Mouse (Mus musculus): ENCODE measurements at regions not wholly inside any gene's neighbourhood (a gene's known extent, or its start where the extent isn't known, plus 50 kb on each side); places are given as distances from the start of the nearest gene placed in this dataset.

DNA sequence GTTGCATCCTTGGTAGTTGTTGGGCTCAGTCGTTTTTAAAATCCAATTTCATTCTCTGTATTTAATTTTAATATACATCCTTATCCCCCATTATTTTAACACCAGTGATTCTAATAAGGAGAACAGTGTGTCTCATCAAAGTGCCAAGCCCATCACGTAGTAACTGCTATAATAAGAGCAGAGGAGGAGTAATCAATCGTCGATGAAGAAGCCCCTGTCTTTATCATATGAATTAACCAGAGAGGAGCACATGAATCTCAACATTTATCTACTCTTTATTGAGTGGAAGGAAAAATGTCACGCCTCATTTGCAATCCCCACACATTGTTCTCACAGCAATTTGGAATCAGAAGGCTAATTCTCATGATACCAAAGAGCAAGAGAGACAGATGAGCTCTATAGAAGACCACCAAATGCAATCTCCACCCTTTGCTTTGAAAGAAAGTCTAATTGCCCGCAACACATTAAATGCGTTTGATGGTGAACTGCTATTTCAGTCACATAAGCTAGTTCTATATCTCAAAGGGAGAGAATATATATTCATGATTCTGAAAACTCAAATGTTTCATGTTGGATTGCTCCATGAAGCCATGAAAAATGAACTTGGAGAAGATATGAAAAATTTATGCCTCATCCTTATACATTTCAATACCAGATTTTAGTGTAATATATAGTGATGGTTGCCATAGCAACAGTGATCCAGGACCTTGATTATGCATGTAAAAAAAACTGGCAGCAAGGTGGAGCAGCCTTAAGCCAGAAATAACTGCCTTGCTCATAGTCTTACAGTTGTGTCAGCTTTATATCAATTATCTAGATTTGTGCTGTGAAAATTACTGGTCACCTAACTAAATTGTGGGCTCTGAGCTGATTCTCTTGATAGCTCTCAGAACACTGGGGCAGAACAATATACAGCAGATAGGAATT lies 244.2 kb downstream of the Tmsb4x start:
- DNase-seq, result no peak

DNA sequence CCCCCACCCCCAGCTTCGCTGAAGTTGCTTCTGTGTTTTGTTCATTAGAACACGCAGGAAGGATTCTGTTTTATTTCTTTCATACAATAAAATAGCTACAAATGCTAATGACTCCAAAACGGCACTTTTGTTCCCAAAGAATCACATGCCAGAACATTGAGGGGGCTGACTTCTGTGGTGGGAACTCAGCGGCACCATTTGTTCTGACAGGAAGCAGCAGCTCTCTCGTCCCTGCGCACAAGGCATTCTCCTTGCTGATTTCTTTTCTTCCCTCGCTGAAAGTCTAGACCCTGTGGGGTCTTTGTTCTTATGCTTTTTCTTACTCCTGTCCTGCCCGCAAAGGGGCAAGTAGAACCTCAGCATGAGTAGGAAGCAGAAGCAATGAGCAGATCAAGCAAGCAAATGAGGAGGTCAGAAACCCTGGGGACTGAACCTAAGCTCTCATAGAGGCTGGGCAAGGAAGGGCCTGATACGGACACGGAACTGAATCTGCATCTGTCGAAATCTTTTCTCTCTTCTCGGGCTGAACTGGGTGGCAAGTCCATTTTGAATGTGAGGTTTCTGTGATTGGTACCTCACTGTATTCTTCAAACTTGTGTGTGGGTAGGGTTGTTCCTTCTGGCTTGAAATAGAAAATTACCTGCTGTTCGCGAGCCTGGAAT lies 256.5 kb downstream of the Tmsb4x start:
- DNase-seq, result peak; percentile 13

DNA sequence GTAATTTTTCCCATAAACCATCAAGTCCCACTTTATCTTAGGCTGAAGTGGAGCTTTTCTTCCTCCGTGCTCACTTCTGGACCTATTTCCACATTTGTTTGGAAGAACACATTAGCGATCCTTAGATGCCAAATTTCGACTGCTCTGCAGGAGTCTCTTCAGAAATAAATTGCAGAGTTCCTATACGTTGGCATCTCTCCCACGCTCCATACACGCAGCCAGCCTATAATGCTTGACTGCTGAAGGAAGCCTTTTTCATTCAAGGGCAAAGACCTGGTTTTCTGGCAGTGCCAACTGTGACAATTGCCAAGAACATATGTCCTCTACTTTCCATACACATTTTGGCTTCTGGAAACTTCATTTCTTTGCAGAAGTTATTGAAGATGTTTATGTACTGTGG lies 258.1 kb downstream of the Tmsb4x start:
- no peak for DNase-seq

DNA sequence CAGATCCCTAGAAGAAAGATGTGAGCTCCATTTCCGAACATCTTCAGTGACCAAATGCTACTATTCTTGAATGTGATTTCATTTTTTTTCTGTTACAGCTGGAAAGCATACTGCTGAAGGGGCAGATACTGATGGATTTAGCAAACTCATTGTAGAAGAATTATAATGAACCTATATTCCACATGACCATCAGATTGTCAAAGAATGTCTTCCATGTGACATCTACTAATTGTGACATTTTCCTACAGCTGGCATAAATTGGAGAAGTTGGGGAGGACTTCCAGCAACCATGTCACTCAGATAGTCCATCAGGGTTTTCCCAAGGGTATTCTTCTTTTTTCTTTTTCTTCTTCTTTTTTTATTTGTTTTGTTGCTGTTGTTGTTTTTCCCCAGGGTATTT lies 263.2 kb downstream of the Tmsb4x start:
- DNase-seq, result no peak

DNA sequence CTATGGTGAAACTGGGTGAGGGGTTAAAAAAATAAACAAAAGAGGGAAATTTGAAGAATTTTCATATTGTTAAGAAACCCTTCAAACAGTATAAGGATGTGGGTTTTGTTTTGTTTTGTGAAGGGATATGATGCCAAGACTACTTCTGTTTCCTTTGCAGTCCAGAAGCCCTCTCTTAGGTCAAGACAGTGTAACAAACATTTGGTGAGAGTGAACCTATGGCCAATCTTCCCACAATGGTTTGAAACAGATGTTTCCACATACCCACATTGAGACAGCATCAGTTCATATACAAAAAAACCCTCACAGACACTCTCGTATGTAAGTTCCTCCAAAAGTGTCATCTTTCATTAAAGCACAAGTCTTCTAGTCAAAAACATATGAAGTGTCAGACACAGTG lies 263.6 kb downstream of the Tmsb4x start:
- no peak for DNase-seq

DNA sequence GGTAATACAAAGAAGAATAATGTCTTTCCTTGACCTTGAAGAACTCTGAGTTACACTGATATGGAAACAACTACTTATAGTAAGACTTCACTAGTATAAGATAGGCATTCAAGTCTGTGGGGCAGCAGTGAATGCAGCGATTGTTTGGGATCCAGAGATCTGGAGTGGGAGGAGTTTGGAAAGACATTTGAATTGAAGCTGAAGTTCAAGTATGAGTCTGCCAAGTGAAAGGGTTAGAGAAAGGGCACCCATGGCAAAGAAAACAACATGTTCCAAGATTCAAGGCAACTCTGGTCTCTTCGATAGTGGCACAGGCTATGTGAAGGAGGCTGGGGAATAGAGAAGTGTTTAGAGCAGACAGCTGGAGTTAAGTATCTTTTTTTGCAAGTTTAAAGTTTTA lies 275.3 kb downstream of the Tmsb4x start:
- DNase-seq, result no peak

DNA sequence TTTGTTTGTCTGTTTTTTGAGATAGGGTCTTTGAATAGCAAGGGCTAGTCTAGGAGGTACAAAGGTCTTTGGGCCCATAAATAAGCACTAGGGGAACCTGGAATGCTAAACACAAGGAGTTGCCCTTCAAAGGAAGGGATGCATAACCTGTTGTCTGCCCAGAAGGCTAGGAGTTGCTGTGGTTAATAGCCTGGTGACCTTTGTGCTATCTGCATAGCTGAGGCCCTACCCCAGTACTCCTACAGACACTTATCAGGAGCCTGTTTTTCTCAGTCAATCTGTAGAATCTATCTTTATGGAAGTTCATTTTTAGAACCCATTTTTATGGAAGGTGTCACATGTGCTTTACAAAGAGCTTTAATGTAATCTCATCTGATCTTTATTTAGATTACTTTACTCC lies 276.6 kb downstream of the Tmsb4x start:
- DNase-seq, result no peak

DNA sequence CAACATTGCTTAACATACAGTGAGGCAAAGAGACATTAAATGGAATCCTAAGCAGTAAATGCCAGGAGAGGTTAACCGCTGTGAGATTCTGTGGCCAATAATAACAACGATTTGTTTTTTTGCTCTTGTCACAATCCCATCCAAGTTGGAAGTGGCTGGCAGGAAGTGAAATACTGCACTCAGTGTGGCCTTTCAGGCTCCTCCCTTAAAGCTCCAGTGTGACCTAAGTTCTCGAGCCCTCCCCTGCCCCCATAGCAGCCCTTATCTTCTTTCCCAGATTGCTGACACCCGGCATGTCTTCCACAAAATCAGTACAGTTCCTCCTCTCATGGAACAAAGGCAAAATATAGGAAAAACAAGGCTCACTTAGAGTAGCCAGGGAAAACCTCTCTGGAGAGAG lies 278.1 kb downstream of the Tmsb4x start:
- DNase-seq, result no peak

DNA sequence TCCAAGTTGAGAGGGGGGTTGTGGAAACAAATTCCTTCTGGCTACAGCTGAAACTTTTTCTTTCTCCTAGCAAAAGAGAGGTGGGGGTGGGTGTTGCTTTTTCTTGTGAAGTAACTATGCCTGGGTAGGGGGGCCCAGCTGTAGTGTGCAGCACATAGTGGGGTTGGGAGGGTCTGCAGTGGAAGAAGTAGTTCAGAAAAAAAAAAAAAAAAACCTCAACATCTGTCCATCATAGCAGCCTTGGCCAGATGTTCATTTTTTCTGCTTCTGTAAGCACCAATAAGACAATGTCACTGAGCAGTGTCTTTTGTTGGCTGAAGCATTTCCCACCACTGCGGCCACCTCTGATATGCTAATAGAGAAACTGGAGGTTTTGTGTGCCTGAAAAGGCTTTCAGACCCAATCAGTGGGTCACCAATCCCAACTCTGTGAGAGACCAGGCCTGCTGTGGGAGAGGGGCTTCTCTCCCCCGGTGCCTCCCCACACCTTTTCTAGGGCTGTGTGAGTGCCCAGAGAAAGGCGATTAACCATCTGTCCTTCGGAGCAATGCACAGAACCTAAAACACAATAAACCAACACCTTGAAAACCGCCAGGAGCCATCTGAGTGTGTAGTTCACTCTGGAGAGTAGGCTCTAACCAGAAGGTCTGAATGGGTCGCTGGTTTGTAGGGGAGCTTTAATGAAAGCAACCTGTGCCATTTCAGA lies 279.2 kb downstream of the Tmsb4x start:
- DNase-seq, result no peak

DNA sequence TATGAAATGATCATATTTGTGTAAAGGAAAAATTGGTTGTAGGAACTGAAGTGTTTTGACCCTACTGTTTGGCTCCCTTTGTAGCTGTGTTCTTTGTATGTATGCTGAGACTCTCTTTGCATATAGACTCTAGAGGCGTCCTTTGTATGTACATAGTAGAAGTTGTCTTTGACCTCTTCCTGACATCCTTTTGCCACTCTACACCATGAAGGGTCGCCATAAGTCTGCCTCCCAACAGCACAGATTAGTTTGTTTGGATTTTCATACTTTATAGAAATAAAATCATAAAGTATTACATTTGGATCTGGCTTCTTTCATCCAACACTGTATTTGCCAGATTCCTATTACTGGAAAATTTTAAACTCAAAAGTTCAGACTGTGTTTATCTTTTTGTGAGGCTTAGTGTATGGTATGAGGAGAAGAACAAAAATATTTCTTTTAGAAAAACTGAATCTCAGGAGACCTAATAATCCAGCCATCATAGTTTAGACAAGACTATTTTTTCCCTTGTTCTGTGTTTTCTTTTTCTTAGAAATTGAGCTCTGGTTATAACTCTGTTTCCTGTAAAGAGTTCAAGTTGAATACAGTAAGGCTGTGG lies 293.7 kb downstream of the Tmsb4x start:
- DNase-seq, result no peak

DNA sequence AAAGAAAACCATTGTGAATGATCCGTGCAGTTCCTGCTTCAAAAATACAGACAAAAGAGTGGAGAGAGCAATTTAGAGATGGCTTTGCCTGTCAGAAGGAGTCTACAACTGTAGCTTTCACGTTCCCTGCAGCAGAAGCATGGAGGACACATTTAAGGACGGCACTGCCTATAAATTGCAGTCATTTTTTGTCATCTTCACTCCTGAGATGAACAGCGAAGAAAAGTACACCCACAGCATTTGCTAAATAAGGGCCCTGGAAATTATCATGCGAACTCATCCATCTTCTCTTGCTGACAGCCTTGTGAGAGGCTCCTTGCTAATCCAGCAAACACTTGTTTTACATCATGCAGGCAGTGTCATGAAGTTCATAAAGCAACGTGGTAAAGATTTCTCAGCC lies 302.5 kb downstream of the Tmsb4x start:
- no peak for DNase-seq

DNA sequence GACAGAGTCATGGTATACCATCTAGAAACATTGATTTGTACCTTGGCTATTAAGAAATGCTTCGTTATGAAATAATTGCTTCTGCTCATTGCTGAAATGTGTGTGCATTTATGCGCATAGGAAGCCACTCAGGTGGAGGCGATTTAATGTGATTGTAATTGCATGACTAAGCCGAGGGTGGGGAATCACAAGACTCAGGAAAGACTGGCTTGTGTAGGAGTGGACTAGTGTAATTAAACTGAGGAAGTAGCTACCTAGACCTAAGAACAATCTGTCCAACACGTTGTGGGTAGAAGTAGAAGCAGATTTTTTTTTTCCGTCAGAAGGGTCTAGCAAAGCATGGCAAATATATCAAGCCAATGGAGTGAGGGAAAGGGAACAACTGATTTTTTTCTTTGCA lies 308.4 kb downstream of the Tmsb4x start:
- DNase-seq, result no peak

DNA sequence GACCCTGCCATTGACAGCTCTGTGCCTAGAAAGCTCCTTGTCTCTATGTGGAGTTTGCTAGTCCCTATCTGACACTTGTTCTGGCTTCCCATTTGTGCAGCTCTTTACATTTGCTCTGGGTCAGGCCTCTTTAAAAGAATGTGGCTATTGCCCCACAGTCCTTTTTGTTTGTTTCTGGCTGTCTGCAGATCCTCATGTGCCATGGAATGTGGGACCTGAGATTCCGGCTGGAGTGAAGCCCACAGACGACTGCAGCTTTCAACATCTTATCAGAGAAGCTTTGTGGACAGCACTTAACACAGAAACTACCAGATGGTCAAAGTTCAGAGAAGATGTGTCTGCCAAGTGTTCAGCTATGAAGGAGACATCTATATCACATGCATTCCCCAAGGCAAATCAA lies 309.7 kb upstream of the Egfl6 start:
- DNase-seq, result no peak

DNA sequence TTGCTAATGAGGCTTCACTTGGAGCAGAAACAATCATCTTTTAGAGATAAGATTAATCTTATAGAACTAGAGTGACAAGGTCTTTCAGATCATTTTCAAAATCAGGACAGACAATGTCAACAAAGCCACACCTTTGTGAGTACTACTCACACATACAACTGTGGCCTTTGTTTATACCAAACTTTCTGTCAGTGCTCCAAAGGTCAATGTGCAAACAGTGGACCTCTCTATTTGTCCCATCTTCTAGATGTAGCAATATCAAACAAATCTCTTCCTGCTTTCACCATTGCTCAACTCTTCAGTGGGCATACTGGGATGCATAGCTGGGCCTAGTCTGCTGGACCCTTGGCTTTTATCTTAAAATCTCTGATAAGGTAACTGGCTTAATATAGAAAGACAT lies 300.9 kb upstream of the Egfl6 start:
- no peak for DNase-seq

DNA sequence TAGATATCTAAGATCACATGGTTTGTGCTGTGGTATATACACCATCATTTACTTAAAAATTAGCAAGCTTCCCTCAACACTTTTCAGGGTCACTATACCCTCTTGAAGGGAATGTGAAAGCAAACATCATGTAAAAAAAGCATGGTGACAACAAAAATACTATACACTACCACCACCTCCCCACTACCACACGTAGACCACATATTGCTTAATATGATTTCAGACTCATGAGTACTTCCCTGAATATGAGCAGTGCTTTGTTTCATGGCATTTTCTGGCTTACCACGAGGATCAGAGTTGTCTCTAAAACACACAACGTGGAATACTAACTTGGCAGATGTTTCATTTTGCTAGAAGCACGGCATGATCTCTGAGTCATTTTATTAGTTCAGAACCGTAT lies 284.0 kb upstream of the Egfl6 start:
- no peak for DNase-seq

DNA sequence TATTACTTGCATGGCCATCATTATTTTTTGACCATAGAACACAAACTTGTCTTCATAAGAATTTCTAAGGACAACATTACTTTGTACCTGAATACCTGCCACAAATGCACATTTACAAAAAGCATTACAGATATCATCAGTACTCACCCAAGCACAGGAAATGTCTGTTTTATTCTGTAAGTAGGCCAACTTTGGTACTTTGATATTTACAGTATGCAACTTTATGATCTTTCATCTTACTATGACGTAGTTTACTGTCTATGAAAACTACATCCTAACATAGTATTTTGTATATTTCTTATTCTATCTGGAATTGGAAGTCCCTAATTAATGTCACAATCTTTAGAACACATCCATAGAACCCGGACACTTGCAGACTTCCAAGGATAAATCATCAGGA lies 282.2 kb upstream of the Egfl6 start:
- no peak for DNase-seq
